In genomic region chr13:55378907-55379580, GRCm38 (mm10) we compare ENCODE assay signal across 10 mouse cellular contexts. TPM values are rescaled to one million over a fixed set of nuclear protein-coding genes. Genes with fewer than 3 reads are reported as not detected.
DNase-seq lines count a peak whose midpoint lies in the region; ATAC-seq lines count a peak whose summit lies in the region.
"Had no signal": no experiment of that assay in that cellular context is flagged by ENCODE, and none has a peak within 500 bp of the region (broad histone marks: within the 10 kb centered on the region; RNA-seq: fewer than 3 reads in every experiment).

No protein-coding gene starts in this region.

- H3K4me2 ChIP-seq in hindbrain, embryonic 11.5 days (replicated peaks; ENCODE audit: low read depth, low read length), result no peak overlapping the region
- no peak overlapping the region for H3K4me2 ChIP-seq in hindbrain, embryonic 13.5 days
- H3K4me2 ChIP-seq in intestine, embryonic 14.5 days (ENCODE audit: low read length), result no peak overlapping the region
- peak overlapping the region; percentile 42 for H3K4me2 ChIP-seq in limb, embryonic 12.5 days

- ATAC-seq in hindbrain, embryonic 11.5 days (ENCODE audit: low FRiP score), result no peak
- ATAC-seq in hindbrain, embryonic 13.5 days (ENCODE audit: low FRiP score), result no peak
- peak; percentile 44; the same call in 1 of the 2 replicates for ATAC-seq in intestine, embryonic 14.5 days (replicated peaks; ENCODE audit: low FRiP score, low TSS enrichment, low read depth)
- ATAC-seq in limb, embryonic 12.5 days (ENCODE audit: insufficient number of reproducible peaks, insufficient read depth, low FRiP score, low TSS enrichment, low read depth), result no peak

- H3K27me3 ChIP-seq in hindbrain, embryonic 11.5 days (ENCODE audit: control insufficient read depth, insufficient read depth, low read length), result peaks cover 34% of the 10 kb centered on the region
- peaks cover 84% of the 10 kb centered on the region for H3K27me3 ChIP-seq in hindbrain, embryonic 13.5 days
- H3K27me3 ChIP-seq in intestine, embryonic 14.5 days (replicated peaks; ENCODE audit: control insufficient read depth, insufficient read depth, low read length), result peaks cover 41% of the 10 kb centered on the region
- H3K27me3 ChIP-seq in limb, embryonic 12.5 days, result peaks cover 89% of the 10 kb centered on the region

- no peaks in the 10 kb centered on the region for H3K36me3 ChIP-seq in hindbrain, embryonic 11.5 days (ENCODE audit: control insufficient read depth, insufficient read depth, low read length)
- no peaks in the 10 kb centered on the region for H3K36me3 ChIP-seq in hindbrain, embryonic 13.5 days
- H3K36me3 ChIP-seq in intestine, embryonic 14.5 days (ENCODE audit: control insufficient read depth, insufficient read depth, low read length), result no peaks in the 10 kb centered on the region
- no peaks in the 10 kb centered on the region for H3K36me3 ChIP-seq in limb, embryonic 12.5 days

- H3K9me3 ChIP-seq in hindbrain, embryonic 11.5 days (ENCODE audit: control insufficient read depth, low read length), result no peaks in the 10 kb centered on the region
- no peaks in the 10 kb centered on the region for H3K9me3 ChIP-seq in hindbrain, embryonic 13.5 days
- no peaks in the 10 kb centered on the region for H3K9me3 ChIP-seq in intestine, embryonic 14.5 days (ENCODE audit: control insufficient read depth, low read length)
- no peaks in the 10 kb centered on the region for H3K9me3 ChIP-seq in limb, embryonic 12.5 days

- H3K27ac ChIP-seq in hindbrain, embryonic 11.5 days (ENCODE audit: low read depth, low read length), result no peak overlapping the region
- no peak overlapping the region for H3K27ac ChIP-seq in hindbrain, embryonic 13.5 days
- H3K27ac ChIP-seq in intestine, embryonic 14.5 days (ENCODE audit: low read depth), result no peak overlapping the region
- no peak overlapping the region for H3K27ac ChIP-seq in limb, embryonic 12.5 days

- H3K9ac ChIP-seq in hindbrain, embryonic 11.5 days (ENCODE audit: low read depth, low read length), result no peak overlapping the region
- no peak overlapping the region for H3K9ac ChIP-seq in hindbrain, embryonic 13.5 days
- no peak overlapping the region for H3K9ac ChIP-seq in intestine, embryonic 14.5 days (ENCODE audit: low read length)
- H3K9ac ChIP-seq in limb, embryonic 12.5 days (replicated peaks), result peak overlapping the region; percentile 31; the same call in 1 of the 2 replicates

- WGBS in hindbrain, embryonic 11.5 days, result 3% methylated on average over 32 of the region's 32 CpGs
- 10% methylated on average over 32 of the region's 32 CpGs for WGBS in hindbrain, embryonic 13.5 days
- 8% methylated on average over 32 of the region's 32 CpGs for WGBS in intestine, embryonic 14.5 days
- WGBS in limb, embryonic 12.5 days, result 6% methylated on average over 32 of the region's 32 CpGs

- H3K4me1 ChIP-seq in hindbrain, embryonic 11.5 days (replicated peaks; ENCODE audit: control insufficient read depth, insufficient read depth, low read length), result 0 out of 2 replicates have a peak, but pooled peaks cover 2% of the 10 kb centered on the region
- peaks cover 7% of the 10 kb centered on the region; the same call in 1 of the 2 replicates for H3K4me1 ChIP-seq in hindbrain, embryonic 13.5 days (replicated peaks)
- no peaks in the 10 kb centered on the region for H3K4me1 ChIP-seq in intestine, embryonic 14.5 days (replicated peaks; ENCODE audit: control insufficient read depth, insufficient read depth, low read length)
- peaks cover 8% of the 10 kb centered on the region; the same call in 1 of the 2 replicates for H3K4me1 ChIP-seq in limb, embryonic 12.5 days (replicated peaks)

- H3K4me3 ChIP-seq in hindbrain, embryonic 11.5 days (ENCODE audit: low read depth, low read length), result no peak overlapping the region; the same call in 1 of the 2 replicates
- no peak overlapping the region for H3K4me3 ChIP-seq in hindbrain, embryonic 13.5 days
- no peak overlapping the region for H3K4me3 ChIP-seq in intestine, embryonic 14.5 days (ENCODE audit: low read depth, low read length)
- peak overlapping the region; percentile 25 for H3K4me3 ChIP-seq in limb, embryonic 12.5 days (replicated peaks)

- DNase-seq in hindbrain, embryonic 11.5 days (ENCODE audit: low spot score), result peak; percentile 15
- peak; percentile 63 for DNase-seq in WW6 (ENCODE audit: low read depth, low spot score)
- DNase-seq in intestine, embryonic 14.5 days (ENCODE audit: low spot score), result no peak
- no peak for DNase-seq in gastrocnemius, adult 18-20 months (ENCODE audit: low spot score)
- no peak for DNase-seq in cerebellum, postnatal 4 days (ENCODE audit: low spot score in 2 of 2)
- no peak for DNase-seq in layer of hippocampus, postnatal 14 days (ENCODE audit: low spot score in 2 of 2)

RNA-seq across cellular contexts. Expression of gene Rgs14, which starts 9.5 kb away (rescaled TPM):
- 0.42 and 0.48 TPM in 2 replicates for polyA plus RNA-seq in hindbrain, embryonic 11.5 days (2014; fragmentation: Nextera tagmentation; extraction: Ambion mirVana)
- polyA plus RNA-seq in hindbrain, embryonic 13.5 days (2015; fragmentation: Nextera tagmentation; extraction: Ambion mirVana), result 0.21 and 0.29 TPM in 2 replicates
- 0.63 and 1.0 TPM in 2 replicates for polyA plus RNA-seq in intestine, embryonic 14.5 days (2014; fragmentation: Nextera tagmentation; extraction: Ambion mirVana)
- 0.82 and 1.2 TPM in 2 replicates for polyA plus RNA-seq in limb, embryonic 12.5 days (2016; fragmentation: Nextera tagmentation; extraction: Ambion mirVana)
- under 1 TPM; 0.24 to 0.43 TPM for total RNA-seq in gastrocnemius, adult 18-20 months (2021)
- 10 to 100 TPM; 58.6 to 63.4 TPM for total RNA-seq in layer of hippocampus, postnatal 14 days (2021)

RNA-seq across cellular contexts. Expression of gene Lman2, which starts 16.5 kb away (rescaled TPM):
- 64.8 and 77.3 TPM in 2 replicates for polyA plus RNA-seq in hindbrain, embryonic 11.5 days (2014; fragmentation: Nextera tagmentation; extraction: Ambion mirVana)
- 55.2 and 57.1 TPM in 2 replicates for polyA plus RNA-seq in hindbrain, embryonic 13.5 days (2015; fragmentation: Nextera tagmentation; extraction: Ambion mirVana)
- polyA plus RNA-seq in intestine, embryonic 14.5 days (2014; fragmentation: Nextera tagmentation; extraction: Ambion mirVana), result 99.9 and 104 TPM in 2 replicates
- 92.9 and 99.8 TPM in 2 replicates for polyA plus RNA-seq in limb, embryonic 12.5 days (2016; fragmentation: Nextera tagmentation; extraction: Ambion mirVana)
- 10 to 100 TPM; 33.0 to 38.9 TPM for total RNA-seq in gastrocnemius, adult 18-20 months (2021)
- total RNA-seq in layer of hippocampus, postnatal 14 days (2021), result 10 to 100 TPM; 52.4 to 53.9 TPM

RNA-seq across cellular contexts. Expression of gene Slc34a1, which starts 18.9 kb away (rescaled TPM):
- polyA plus RNA-seq in hindbrain, embryonic 11.5 days (2014; fragmentation: Nextera tagmentation; extraction: Ambion mirVana), result not detected in 2 replicates
- polyA plus RNA-seq in hindbrain, embryonic 13.5 days (2015; fragmentation: Nextera tagmentation; extraction: Ambion mirVana), result not detected in 2 replicates
- not detected in 2 replicates for polyA plus RNA-seq in intestine, embryonic 14.5 days (2014; fragmentation: Nextera tagmentation; extraction: Ambion mirVana)
- polyA plus RNA-seq in limb, embryonic 12.5 days (2016; fragmentation: Nextera tagmentation; extraction: Ambion mirVana), result not detected in 2 replicates
- under 1 TPM in 1 of 2 experiments, not detected in 1; 0.66 TPM for total RNA-seq in gastrocnemius, adult 18-20 months (2021)
- total RNA-seq in layer of hippocampus, postnatal 14 days (2021), result not detected
- total RNA-seq: heart, postnatal 25 days; MEL had no signal

RNA-seq across cellular contexts. Expression of gene Pfn3, which starts 36.0 kb away (rescaled TPM):
- not detected in 2 replicates for polyA plus RNA-seq in hindbrain, embryonic 11.5 days (2014; fragmentation: Nextera tagmentation; extraction: Ambion mirVana)
- 0.80 TPM in 1 of 2 replicates, not detected in the other for polyA plus RNA-seq in hindbrain, embryonic 13.5 days (2015; fragmentation: Nextera tagmentation; extraction: Ambion mirVana)
- polyA plus RNA-seq in intestine, embryonic 14.5 days (2014; fragmentation: Nextera tagmentation; extraction: Ambion mirVana), result not detected in 2 replicates
- polyA plus RNA-seq in limb, embryonic 12.5 days (2016; fragmentation: Nextera tagmentation; extraction: Ambion mirVana), result not detected in 2 replicates
- not detected for total RNA-seq in gastrocnemius, adult 18-20 months (2021)
- total RNA-seq in layer of hippocampus, postnatal 14 days (2021), result not detected
- total RNA-seq: heart, postnatal 25 days; MEL had no signal

RNA-seq across cellular contexts. Expression of gene F12, which starts 47.5 kb away (rescaled TPM):
- polyA plus RNA-seq in hindbrain, embryonic 11.5 days (2014; fragmentation: Nextera tagmentation; extraction: Ambion mirVana), result 0.28 TPM in 1 of 2 replicates, not detected in the other
- polyA plus RNA-seq in hindbrain, embryonic 13.5 days (2015; fragmentation: Nextera tagmentation; extraction: Ambion mirVana), result not detected in 2 replicates
- 0.16 TPM in 1 of 2 replicates, not detected in the other for polyA plus RNA-seq in intestine, embryonic 14.5 days (2014; fragmentation: Nextera tagmentation; extraction: Ambion mirVana)
- 0.18 TPM in 1 of 2 replicates, not detected in the other for polyA plus RNA-seq in limb, embryonic 12.5 days (2016; fragmentation: Nextera tagmentation; extraction: Ambion mirVana)
- total RNA-seq in gastrocnemius, adult 18-20 months (2021), result under 1 TPM in 1 of 2 experiments, not detected in 1; 0.12 TPM
- total RNA-seq in layer of hippocampus, postnatal 14 days (2021), result under 1 TPM; 0.32 to 0.69 TPM
- total RNA-seq: heart, postnatal 25 days; MEL had no signal

Comparison
In these comparisons a context has a peak if more than half of its experiments do, and no peak if none do; other contexts are left out.
1. DNase-seq: peak in hindbrain, embryonic 11.5 days (single experiment) and WW6 (single experiment); none in intestine, embryonic 14.5 days (single experiment), gastrocnemius, adult 18-20 months (single experiment), cerebellum, postnatal 4 days (0 of 2) and layer of hippocampus, postnatal 14 days (0 of 2).